Mouse (Mus musculus): ENCODE data around the gene Inf2. TPM values are rescaled to one million over a fixed set of nuclear protein-coding genes. Genes with fewer than 3 reads are reported as not detected.

Inf2 gene
- polyA plus RNA-seq, 1 experiment from 2014 or later = 2.6 TPM

DNA sequence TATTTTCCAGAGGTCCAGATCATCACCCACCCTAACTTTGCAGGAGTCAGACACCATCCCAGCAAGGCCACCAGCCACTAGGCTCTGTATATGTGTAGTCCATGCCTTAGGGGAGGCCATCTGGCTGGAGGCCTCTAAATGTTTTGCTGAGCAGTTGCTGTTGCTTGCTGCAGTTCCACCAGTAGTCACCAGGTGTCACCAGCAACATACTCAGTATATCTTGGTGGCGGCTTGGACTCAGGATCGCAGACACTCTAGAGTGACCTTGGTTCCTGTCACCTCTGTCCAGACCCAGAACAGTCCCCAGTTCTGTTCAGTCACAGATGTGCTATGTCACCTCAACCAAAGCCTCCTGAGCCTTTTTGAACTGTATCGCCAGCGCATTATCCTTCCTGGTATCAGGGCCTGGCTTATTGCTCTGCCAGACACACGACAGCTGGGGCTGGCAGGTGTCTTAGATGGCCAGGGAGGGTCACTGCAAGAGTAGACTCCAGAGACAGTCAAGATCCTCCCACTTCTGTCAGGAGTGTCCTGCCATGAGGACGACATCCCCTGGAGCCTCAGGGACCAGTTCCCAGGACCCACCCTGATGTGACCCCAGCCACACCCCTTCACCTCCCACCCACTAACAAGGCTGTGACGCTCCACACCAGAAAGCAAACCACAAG is 64.7 kb downstream of the Inf2 start:
- peak; percentile 59 for ATAC-seq
- no peaks in the 10 kb centered on the region for H3K4me1 ChIP-seq (replicated peaks; ENCODE audit: control insufficient read depth, insufficient read depth, low read length)
- H3K4me3 ChIP-seq (replicated peaks; ENCODE audit: low read length) = no peak overlapping the region
- H3K9me3 ChIP-seq (ENCODE audit: control insufficient read depth, low read length) = no peaks in the 10 kb centered on the region
- no peak overlapping the region for H3K27ac ChIP-seq (ENCODE audit: low read length)
- H3K4me2 ChIP-seq (ENCODE audit: low read length) = no peak overlapping the region
- H3K9ac ChIP-seq (replicated peaks; ENCODE audit: low read depth, low read length) = no peak overlapping the region
- 48% methylated on average over 7 of the region's 7 CpGs for WGBS
- no peaks in the 10 kb centered on the region for H3K27me3 ChIP-seq (replicated peaks; ENCODE audit: control insufficient read depth, insufficient read depth, low read length)
- peaks cover 23% of the 10 kb centered on the region for H3K36me3 ChIP-seq (ENCODE audit: control insufficient read depth, insufficient read depth)

DNA sequence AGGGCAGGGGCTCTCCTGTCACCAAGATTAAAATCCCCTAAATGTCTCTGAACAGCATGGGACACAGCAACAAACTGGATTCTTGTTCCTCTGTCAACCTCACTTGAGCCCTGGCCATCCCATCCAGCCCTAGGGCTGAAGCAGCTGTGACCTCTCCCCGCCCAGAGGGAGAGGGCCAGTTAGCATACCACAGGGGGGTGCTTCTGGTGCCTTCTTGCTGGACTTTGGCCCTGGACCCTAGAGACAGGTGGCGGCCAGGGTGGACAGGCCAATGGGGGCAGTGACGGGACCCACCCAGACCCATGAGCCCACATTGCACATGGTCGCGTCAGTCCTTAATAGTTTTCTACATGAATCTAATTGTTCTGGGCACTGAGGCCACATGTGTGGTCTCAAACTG is 65.5 kb downstream of the Inf2 start:
- no peak overlapping the region for H3K9ac ChIP-seq (replicated peaks; ENCODE audit: low read depth, low read length)
- no peaks in the 10 kb centered on the region for H3K4me1 ChIP-seq (replicated peaks; ENCODE audit: control insufficient read depth, insufficient read depth, low read length)
- no peak for ATAC-seq
- H3K27me3 ChIP-seq (replicated peaks; ENCODE audit: control insufficient read depth, insufficient read depth, low read length) = no peaks in the 10 kb centered on the region
- H3K9me3 ChIP-seq (ENCODE audit: control insufficient read depth, low read length) = no peaks in the 10 kb centered on the region
- H3K36me3 ChIP-seq (ENCODE audit: control insufficient read depth, insufficient read depth) = peaks cover 26% of the 10 kb centered on the region
- no peak overlapping the region for H3K4me2 ChIP-seq (ENCODE audit: low read length)
- no peak overlapping the region for H3K27ac ChIP-seq (ENCODE audit: low read length)
- 82% methylated on average over 5 of the region's 5 CpGs for WGBS
- H3K4me3 ChIP-seq (replicated peaks; ENCODE audit: low read length) = no peak overlapping the region

DNA sequence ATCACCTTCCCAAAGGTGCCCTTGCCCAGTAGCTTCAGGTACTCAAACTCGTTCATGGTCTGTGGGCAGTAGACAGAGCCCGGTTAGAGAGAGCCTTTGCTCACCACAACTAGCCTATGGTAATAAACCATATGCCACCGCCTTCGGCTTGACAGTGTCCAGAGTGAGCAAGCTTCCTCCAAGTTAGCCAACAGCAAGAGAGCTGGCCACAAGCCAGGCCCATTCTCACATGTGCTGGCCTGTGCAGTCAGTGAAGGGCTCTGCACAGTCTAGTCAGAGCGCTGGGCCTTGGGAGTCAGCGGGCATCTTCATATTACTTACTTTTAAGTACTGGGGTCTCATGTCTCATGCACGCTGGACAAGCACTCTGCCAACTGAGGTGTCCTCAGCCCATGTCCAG is 70.0 kb downstream of the Inf2 start:
- peaks cover 33% of the 10 kb centered on the region for H3K36me3 ChIP-seq (ENCODE audit: control insufficient read depth, insufficient read depth)
- ATAC-seq = no peak
- 90% methylated on average over 7 of the region's 7 CpGs for WGBS

DNA sequence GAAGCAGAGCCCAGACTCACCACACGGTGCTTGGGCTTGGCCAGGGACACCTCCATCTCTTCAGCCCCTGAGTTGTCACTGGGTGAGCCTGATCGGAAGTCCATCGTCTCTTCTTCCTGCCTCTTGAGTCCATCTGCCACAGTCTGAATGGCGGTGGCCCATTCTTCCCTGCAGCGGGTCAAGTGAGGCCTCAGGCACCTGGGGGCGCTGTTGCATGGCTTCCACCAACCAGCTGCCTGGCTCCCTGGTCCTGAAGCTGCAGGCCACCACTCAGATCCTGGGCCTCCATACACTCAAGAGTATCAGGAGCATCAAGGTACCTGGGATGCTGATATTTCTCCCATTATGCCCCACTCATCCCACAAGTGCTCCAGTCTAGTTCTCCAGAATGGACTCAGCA is 70.5 kb downstream of the Inf2 start:
- WGBS = 84% methylated on average over 6 of the region's 6 CpGs
- ATAC-seq = no peak
- no peak overlapping the region for H3K27ac ChIP-seq (ENCODE audit: low read length)
- peaks cover 39% of the 10 kb centered on the region for H3K4me1 ChIP-seq (replicated peaks; ENCODE audit: control insufficient read depth, insufficient read depth, low read length)
- peaks cover 33% of the 10 kb centered on the region for H3K36me3 ChIP-seq (ENCODE audit: control insufficient read depth, insufficient read depth)
- H3K4me2 ChIP-seq (ENCODE audit: low read length) = no peak overlapping the region
- H3K9me3 ChIP-seq (ENCODE audit: control insufficient read depth, low read length) = no peaks in the 10 kb centered on the region
- no peak overlapping the region for H3K4me3 ChIP-seq (replicated peaks; ENCODE audit: low read length)
- no peaks in the 10 kb centered on the region for H3K27me3 ChIP-seq (replicated peaks; ENCODE audit: control insufficient read depth, insufficient read depth, low read length)
- no peak overlapping the region for H3K9ac ChIP-seq (replicated peaks; ENCODE audit: low read depth, low read length)

More for the DNA sequence above, 70.0 kb downstream of the Inf2 start:
- no peak overlapping the region for H3K4me3 ChIP-seq (replicated peaks; ENCODE audit: low read length)
- H3K4me2 ChIP-seq (ENCODE audit: low read length) = no peak overlapping the region
- H3K27ac ChIP-seq (ENCODE audit: low read length) = no peak overlapping the region
- no peaks in the 10 kb centered on the region for H3K27me3 ChIP-seq (replicated peaks; ENCODE audit: control insufficient read depth, insufficient read depth, low read length)
- no peaks in the 10 kb centered on the region for H3K9me3 ChIP-seq (ENCODE audit: control insufficient read depth, low read length)
- no peak overlapping the region for H3K9ac ChIP-seq (replicated peaks; ENCODE audit: low read depth, low read length)
- peaks cover 34% of the 10 kb centered on the region for H3K4me1 ChIP-seq (replicated peaks; ENCODE audit: control insufficient read depth, insufficient read depth, low read length)

DNA sequence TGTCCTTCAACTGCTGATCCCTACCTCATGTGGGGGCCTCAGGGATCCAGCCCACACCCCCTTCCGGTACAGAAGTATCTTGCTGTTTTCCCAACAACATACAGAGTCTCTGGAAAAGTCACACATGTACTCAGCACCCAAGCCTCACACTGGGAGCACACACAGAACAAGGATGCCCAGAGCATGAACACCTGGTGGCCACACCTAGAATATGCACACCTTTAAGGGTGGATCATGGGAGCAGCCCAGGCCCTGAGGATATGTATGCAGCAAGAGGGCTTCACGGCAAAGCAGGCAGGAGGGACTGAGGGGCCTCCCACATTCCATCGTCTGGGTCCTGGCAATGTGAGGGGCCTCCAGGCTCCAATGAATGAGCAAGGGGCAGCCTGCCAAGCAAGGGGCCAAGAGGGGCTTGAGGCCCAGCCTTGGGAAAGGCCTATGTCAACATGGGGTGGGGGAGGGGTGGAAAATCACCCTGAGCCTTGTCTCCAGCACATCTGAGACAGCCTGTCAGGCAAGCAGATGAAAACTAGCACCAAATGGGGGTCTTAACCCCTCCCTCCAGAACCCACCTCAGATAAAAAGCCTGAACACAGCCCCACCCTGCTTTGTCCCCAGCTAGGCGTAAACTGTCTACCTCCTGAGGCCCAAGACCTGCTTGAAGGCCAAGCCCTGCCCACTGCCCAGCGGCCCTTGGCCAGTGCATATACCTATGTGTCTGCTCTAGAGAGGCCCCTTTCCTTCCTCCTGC is 72.2 kb downstream of the Inf2 start:
- Histone ChIP-seq H3K36me3 (ENCODE audit: control insufficient read depth, insufficient read depth) (peaks cover 33% of the 10 kb centered on the region), H3K27ac (ENCODE audit: low read length) (peak overlapping the region; percentile 63), H3K9me3 (ENCODE audit: control insufficient read depth, low read length) (no peaks in the 10 kb centered on the region), H3K27me3 (replicated peaks; ENCODE audit: control insufficient read depth, insufficient read depth, low read length) (no peaks in the 10 kb centered on the region), H3K4me2 (ENCODE audit: low read length) (no peak overlapping the region), H3K4me3 (replicated peaks; ENCODE audit: low read length) (no peak overlapping the region), H3K4me1 (replicated peaks; ENCODE audit: control insufficient read depth, insufficient read depth, low read length) (peaks cover 56% of the 10 kb centered on the region), H3K9ac (replicated peaks; ENCODE audit: low read depth, low read length) (peak overlapping the region; percentile 35; the same call in 1 of the 2 replicates)
- ATAC-seq = peak; percentile 49
- 27% methylated on average over 5 of the region's 5 CpGs for WGBS

DNA sequence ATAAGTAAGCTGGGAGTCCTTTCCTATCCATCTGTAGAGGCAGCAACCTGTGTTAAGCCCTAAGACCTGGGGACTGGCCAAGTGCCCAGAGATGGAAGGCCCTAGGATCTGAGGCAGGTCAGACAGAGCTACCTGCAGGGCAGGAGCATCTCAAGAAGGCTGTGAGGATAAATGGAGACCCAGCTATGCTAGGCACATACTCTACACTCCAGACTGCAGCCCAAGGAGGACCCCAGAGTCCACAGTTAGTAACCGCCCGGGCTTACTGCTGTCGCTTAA is 72.7 kb downstream of the Inf2 start:
- Histone ChIP-seq H3K4me1 (replicated peaks; ENCODE audit: control insufficient read depth, insufficient read depth, low read length) (peaks cover 61% of the 10 kb centered on the region), H3K27ac (ENCODE audit: low read length) (peak overlapping the region; percentile 63), H3K4me2 (ENCODE audit: low read length) (no peak overlapping the region), H3K36me3 (ENCODE audit: control insufficient read depth, insufficient read depth) (peaks cover 29% of the 10 kb centered on the region), H3K4me3 (replicated peaks; ENCODE audit: low read length) (no peak overlapping the region), H3K9me3 (ENCODE audit: control insufficient read depth, low read length) (no peaks in the 10 kb centered on the region), H3K27me3 (replicated peaks; ENCODE audit: control insufficient read depth, insufficient read depth, low read length) (no peaks in the 10 kb centered on the region), H3K9ac (replicated peaks; ENCODE audit: low read depth, low read length) (peak overlapping the region; percentile 35; the same call in 1 of the 2 replicates)
- ATAC-seq = no peak
- 67% methylated on average over 3 of the region's 3 CpGs for WGBS

DNA sequence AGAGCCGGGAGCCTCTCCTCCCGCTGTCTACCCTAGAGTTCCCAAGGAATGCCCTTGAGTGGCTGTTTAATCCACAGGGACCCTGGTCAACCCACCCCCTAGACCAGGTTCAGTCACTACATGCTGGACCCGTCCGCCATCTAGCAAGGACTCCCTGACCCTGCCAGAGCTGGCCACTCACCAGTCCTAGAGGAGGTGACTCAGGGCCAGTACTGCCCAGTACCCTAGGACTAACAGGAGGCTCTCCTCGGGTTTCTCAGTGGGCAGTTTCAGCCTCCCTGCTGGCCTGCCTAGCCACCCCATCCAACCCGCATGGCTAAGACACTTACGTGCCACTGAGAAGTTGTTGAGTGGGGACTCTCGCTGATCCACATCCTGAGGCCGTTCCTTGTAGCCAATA is 73.3 kb downstream of the Inf2 start:
- no peaks in the 10 kb centered on the region for H3K9me3 ChIP-seq (ENCODE audit: control insufficient read depth, low read length)
- H3K27ac ChIP-seq (ENCODE audit: low read length) = peak overlapping the region; percentile 63; the same call in 1 of the 2 replicates
- H3K36me3 ChIP-seq (ENCODE audit: control insufficient read depth, insufficient read depth) = peaks cover 25% of the 10 kb centered on the region
- H3K9ac ChIP-seq (replicated peaks; ENCODE audit: low read depth, low read length) = no peak overlapping the region
- no peaks in the 10 kb centered on the region for H3K27me3 ChIP-seq (replicated peaks; ENCODE audit: control insufficient read depth, insufficient read depth, low read length)
- H3K4me2 ChIP-seq (ENCODE audit: low read length) = no peak overlapping the region
- no peak for ATAC-seq
- 82% methylated on average over 9 of the region's 9 CpGs for WGBS
- H3K4me1 ChIP-seq (replicated peaks; ENCODE audit: control insufficient read depth, insufficient read depth, low read length) = peaks cover 66% of the 10 kb centered on the region
- no peak overlapping the region for H3K4me3 ChIP-seq (replicated peaks; ENCODE audit: low read length)

DNA sequence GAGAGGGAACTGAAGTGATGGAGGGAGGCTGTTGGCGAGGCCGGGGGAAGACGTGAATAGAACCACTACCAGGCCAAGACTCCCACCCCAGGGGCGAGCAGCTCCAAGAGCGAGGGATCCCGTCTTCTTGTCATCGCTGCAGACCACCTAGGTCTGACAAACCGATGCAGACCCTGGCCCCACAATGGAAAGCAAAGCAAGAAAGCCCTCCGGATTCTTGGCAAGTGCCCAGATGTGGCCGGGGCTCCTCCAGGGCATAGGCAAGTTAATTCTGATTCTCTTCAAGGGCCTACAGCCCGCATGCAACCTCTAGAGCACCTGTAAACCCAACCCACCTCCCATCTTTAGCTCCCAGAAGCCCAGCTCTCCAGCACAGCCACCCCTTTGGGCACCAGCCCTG is 74.7 kb downstream of the Inf2 start:
- H3K27ac ChIP-seq (ENCODE audit: low read length) = peak overlapping the region; percentile 62
- no peak overlapping the region for H3K4me3 ChIP-seq (replicated peaks; ENCODE audit: low read length)
- H3K9me3 ChIP-seq (ENCODE audit: control insufficient read depth, low read length) = no peaks in the 10 kb centered on the region
- H3K9ac ChIP-seq (replicated peaks; ENCODE audit: low read depth, low read length) = peak overlapping the region; percentile 50
- 30% methylated on average over 11 of the region's 11 CpGs for WGBS
- H3K4me2 ChIP-seq (ENCODE audit: low read length) = peak overlapping the region; percentile 3
- H3K27me3 ChIP-seq (replicated peaks; ENCODE audit: control insufficient read depth, insufficient read depth, low read length) = no peaks in the 10 kb centered on the region
- no peak for ATAC-seq
- H3K4me1 ChIP-seq (replicated peaks; ENCODE audit: control insufficient read depth, insufficient read depth, low read length) = peaks cover 75% of the 10 kb centered on the region
- H3K36me3 ChIP-seq (ENCODE audit: control insufficient read depth, insufficient read depth) = peaks cover 21% of the 10 kb centered on the region

DNA sequence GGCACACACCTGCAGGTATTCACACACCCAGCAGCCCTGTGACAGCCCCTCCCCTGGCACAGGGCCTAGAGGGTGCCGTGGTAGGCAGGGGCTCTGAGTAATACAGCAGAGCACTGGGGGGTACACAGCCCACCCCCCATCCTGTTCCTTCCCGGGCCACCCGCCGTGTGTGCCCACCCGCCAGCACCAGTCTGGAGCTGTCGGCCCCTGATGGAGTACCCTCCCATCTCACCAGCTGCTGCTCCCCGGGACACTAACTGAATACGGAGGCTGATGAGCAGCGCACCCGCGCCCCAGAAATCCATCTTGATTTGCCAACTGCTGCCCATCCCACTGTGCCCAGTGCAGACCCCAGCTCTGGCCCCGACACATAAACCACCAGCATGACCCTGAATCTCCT is 75.1 kb downstream of the Inf2 start:
- Histone ChIP-seq H3K9ac (replicated peaks; ENCODE audit: low read depth, low read length) (peak overlapping the region; percentile 50), H3K9me3 (ENCODE audit: control insufficient read depth, low read length) (no peaks in the 10 kb centered on the region), H3K4me2 (ENCODE audit: low read length) (peak overlapping the region; percentile 3), H3K27ac (ENCODE audit: low read length) (peak overlapping the region; percentile 62), H3K4me3 (replicated peaks; ENCODE audit: low read length) (no peak overlapping the region), H3K4me1 (replicated peaks; ENCODE audit: control insufficient read depth, insufficient read depth, low read length) (peaks cover 75% of the 10 kb centered on the region), H3K36me3 (ENCODE audit: control insufficient read depth, insufficient read depth) (peaks cover 17% of the 10 kb centered on the region), H3K27me3 (replicated peaks; ENCODE audit: control insufficient read depth, insufficient read depth, low read length) (no peaks in the 10 kb centered on the region)
- peak; percentile 34 for ATAC-seq
- 30% methylated on average over 12 of the region's 12 CpGs for WGBS

Data from forebrain, embryonic 16.5 days (tissue).